Mouse (Mus musculus) cerebellum, postnatal 14 days (tissue): ENCODE measurements at regions not wholly inside any gene's neighbourhood (a gene's known extent, or its start where the extent isn't known, plus 50 kb on each side); places are given as distances from the start of the nearest gene placed in this dataset.
"Not testable (repeated sequence)": the region's sequence is repeated elsewhere in the genome, so short reads cannot be mapped to it uniquely, and the experiment has no call there.

Experiments used
- DNase-seq, 2 experiments: peaks; one replicate each; pipeline ENCODE4 v3.0.0; 2021; ENCODE audit warnings: mixed read lengths in 2 of 2

DNA sequence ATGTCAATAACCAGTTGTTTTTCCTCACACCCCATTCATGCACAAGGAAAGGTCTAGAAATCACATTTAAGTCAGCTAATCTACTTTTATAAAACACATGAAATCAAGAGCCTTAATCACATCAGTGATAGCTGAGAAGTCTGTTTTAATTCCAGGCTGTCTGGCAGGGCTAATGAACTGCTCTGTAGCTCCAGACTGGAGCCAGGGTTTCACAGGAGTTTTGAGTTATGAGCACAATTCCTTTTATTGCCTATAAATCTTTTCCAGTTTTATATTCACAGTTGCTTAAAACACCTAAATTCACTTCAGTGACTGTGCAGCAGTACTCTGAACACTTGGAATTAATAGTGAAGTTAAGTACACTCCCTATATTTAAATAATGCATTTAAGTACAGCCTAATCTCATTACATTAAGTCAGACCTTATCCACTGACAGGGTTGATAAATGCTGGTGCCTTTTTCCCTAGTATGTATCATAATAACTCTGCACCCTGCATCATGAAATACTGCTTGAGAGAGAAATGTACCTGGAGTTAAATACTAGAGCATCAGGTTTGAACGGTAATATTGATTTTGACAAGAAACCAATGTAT lies 198.6 kb upstream of the Gria4 start:
- DNase-seq: no peak

DNA sequence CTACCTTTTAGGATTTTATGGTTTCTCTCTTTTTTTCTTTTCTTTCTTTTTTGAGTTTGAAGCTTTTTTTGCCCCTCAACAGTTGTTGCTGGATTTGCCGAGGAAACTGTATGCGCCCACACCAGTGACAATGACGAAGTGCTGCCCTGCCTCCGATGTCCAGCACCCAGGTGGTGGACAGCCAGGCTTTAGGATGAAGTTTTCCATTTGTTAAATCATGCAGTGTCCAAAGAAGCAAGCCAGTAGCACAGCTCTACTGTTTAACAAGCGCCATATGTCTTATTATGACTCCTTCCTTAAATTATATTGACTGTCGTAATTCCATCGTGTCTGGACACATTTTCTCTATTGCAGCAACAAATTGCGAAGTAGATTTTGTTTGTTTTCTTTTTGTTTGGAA lies 183.4 kb upstream of the Gria4 start:
- DNase-seq: not testable (repeated sequence)

DNA sequence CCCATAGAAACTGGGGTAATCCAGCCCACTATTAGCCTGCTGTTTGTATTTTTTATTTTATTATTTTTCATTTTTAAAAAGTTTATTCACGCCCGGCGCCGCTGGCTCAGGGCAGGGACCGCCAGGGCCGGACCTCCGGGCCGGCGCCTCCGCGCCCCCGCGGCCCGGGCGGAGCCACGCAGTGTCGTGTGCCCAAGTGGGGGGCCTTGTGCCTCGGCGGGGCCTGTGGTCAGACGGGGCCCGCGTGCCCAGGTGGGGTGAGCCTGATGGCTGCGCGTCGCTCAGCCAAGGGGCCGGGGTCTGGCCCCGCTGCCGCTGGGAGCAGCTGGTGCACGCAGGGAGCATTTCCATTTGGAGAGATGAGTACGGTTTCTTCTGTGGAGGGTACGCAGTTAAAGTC lies 181.5 kb upstream of the Gria4 start:
- no peak for DNase-seq

DNA sequence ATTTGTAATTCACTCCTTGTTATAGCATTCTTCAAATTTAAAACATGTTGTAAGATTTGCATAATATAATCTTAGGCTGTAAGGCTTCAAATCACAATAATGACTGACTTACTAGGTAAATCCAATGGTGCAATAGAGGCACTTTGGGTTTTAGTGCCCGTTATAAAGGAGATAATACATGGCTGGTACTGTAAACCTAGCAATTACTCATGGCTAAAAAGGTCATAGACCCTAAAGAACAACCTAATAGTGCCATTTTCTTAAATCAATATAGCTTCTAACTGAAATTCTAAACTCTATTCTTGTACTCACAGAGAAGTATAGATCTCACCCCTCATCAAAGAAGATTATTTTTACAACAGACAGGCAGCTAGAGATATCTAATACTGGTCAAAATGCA lies 179.0 kb upstream of the Gria4 start:
- DNase-seq: no peak

DNA sequence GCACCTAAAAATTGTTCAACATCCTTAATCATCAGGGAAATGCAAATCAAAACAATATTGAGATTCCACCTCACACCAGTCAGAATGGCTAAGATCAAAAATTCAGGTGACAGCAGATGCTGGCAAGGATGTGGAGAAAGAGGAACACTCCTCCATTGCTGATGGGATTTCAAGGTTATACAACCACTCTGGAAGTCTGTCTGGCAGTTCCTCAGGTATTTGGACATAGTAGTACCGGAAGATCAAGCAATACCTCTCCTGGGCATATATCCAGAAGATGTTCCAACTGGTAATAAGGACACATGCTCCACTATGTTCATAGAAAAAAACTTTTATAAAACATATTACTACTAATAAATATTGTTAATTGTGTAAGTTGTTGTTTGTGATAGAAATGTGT lies 135.8 kb upstream of the Gria4 start:
- DNase-seq: peak in 1 of 2 experiments; percentile 40

DNA sequence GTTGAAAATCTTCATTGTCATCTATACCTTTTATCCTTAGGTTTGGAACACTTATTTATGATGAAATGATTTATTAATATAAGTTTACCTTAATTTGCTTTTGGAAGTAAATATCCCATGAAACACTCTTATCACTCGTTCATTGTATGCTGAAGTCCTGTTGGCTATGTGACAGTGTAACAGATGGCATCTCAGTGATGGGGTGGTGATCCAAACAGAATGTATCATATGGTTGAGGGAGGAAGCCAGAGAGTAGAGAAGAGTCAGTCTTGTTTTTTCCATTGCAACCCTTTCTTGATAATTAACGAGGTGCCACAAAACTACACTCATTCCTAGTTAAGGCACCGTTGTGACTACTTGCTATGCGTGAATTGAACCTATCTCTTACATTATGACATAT lies 134.3 kb upstream of the Gria4 start:
- DNase-seq: peak; percentile 82 to 91

DNA sequence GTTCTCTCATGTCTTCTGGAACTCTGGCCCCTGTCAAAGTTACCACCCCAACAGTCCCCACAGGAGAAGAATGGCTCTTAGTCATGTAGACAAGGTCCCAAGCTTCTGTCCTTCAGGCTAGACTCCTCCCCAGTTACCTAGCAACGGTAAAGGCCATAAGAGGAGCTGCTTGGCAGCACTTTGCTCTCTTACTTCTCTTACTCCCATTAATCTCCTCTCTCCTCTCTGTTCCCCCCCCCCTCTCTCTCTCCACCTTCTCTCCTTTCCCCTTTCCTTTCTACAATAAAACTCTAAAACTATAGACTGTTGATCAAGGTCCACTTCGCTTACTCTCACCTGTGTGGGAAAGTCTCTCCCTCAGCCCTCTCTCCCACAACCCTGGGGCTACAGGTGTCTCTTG lies 114.5 kb upstream of the Gria4 start:
- DNase-seq: no peak

DNA sequence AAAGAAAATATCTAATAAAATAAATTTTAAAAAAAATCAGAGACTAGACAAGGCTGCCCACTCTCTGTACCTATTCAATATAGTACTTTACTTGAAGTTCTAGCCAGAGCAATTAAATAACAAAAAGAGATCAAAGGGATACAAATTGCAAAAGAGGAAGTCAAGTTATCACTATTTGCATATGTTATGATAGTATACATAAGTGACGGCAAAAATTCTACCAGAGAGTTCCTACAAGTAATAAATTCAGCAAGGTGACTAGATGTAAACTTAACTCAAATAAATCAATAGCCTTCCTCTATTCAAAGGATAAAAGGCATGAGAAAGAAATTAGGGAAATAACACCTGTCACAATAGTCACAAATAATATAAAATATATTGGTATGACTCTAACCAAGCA lies 89.4 kb upstream of the Gria4 start:
- no peak for DNase-seq
